Mouse (Mus musculus) c-Kit-positive CD71-positive TER-119-positive erythroid progenitor cells, embryonic 14.5 days (primary cell): ENCODE data around the gene Scamp4.
"Not testable (repeated sequence)": the region's sequence is repeated elsewhere in the genome, so short reads cannot be mapped to it uniquely, and the experiment has no call there.

Experiments
- DNase-seq: peaks from one replicate; pipeline ENCODE4 v3.0.0-alpha.2; 2013; ENCODE audit warnings: low spot score

Gene Scamp4

DNA sequence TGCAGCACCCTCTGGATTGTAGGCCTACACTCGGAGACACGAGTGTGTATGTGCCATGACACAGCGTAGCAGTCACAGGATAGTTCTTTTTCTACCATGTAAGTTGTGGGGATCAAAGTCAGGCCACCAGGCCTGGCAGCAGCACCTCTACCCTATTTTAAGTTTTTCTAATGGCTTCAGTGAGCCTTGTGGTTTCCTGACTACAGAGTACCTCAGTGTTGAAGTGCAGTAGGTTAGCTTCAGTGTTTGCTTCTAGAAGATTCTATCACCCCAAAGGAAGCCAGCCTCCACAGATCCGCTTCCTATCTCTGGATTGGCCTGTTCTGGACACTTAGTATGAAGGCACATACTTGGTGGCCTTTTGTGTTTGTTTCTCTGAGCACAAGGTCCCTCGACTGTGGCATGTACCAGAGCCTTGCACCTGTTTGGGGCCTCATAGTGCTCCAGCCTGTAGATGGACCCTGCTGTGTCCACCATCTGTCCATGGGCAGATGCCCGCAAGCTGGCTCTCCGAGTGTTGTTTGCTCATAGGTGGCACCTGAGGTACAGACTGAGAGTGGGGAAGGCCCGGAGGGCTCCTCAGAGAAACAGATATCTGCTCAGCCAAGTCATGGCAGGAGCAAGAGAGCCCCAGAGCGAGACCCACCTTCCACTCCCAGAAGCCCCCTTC lies 7.6 kb downstream of the Scamp4 start:
- DNase-seq = no peak

DNA sequence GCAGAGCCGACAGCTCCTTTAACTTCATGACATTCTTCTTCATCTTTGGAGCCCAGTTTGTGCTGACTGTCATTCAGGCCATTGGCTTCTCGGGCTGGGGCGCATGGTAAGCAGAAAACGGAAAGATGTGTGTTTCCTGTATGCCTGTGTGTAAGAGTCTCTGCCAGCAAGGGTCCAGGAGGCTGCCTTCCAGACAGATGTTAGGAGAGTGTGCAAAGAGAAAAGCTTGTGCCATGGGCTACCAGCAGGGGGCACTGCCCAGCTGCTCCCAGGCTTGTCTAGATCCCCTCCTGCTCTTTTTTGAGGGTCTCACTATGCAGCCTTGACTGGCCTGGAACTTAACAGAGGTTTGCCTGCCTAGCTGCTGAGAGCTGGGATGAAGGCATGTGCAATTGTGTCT lies 8.4 kb downstream of the Scamp4 start:
- no peak for DNase-seq

DNA sequence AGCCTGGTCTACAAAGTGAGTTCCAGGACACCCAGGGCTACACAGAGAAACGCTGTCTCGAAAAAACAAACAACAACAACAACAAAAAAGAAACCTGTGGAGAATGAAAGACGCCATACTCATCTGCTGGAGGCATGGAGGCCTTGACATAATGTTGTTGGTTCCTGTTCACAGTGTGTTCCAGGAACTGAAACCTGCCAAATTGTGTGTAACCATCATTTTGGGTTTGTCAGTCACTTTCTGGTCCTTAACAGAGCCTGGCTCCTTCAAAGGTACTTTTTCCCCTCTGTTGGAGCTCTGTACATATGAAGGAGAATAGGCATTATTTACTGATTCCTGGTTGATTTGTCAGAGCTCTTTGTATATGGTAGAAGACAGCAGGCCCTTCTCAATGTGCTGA lies 9.2 kb downstream of the Scamp4 start:
- no peak for DNase-seq

DNA sequence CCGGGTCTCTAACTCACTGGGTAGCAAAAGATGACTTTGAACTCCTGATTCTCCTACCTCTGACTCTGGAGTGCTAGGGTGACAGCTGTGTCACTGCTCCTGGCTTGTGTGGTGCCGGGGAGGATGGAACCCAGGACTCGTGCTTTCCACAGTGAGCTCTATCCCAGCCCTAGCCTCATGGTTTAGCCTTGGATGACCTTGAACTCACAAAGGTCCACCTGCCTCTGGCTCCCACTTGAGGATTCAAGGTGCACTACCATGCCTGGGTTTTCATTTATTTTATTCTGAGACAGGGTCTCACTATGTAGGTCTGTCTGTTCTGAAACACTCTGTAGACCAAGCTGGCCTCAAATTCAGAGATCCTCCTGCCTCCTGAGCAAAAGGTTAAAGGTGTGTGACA lies 11.1 kb downstream of the Scamp4 start:
- DNase-seq = no peak

DNA sequence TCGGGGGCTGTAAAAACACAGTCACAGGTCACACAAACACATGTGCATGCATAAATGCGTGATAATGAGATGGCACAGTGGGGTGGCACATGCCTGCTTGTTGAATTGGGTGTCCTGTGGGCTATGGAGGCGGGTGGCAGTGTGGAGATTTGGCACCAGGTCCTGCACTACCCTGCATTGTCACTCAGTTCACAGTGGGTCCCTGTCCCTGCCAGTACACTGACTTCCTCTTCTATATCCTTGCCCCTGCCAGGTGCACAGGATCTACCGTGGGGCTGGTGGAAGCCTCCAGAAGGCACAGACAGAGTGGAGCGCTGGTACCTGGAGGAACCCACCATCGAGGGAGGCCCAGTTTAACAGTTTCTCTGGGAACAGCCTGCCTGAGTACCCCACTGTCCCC lies 11.7 kb downstream of the Scamp4 start:
- DNase-seq = no peak

DNA sequence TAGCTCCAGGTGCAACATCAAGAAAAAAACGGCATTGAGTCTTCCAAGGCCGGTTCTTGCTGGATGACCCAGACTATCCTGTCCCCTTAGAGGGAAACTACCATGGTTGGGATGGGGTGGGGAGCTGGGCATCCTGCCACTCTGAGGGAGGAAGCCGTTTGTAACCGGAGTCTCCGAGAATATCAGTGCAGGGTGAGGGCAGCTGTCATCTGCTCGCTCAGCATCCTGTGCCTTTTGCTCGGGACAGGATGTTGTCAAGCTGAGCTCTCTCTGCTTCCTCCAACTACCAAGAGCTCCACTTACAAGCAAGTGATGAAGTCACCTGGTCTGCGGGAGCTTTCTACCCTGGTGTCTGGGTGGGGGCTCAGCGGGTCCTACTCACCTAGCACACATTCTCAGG lies 15.5 kb downstream of the Scamp4 start:
- no peak for DNase-seq

DNA sequence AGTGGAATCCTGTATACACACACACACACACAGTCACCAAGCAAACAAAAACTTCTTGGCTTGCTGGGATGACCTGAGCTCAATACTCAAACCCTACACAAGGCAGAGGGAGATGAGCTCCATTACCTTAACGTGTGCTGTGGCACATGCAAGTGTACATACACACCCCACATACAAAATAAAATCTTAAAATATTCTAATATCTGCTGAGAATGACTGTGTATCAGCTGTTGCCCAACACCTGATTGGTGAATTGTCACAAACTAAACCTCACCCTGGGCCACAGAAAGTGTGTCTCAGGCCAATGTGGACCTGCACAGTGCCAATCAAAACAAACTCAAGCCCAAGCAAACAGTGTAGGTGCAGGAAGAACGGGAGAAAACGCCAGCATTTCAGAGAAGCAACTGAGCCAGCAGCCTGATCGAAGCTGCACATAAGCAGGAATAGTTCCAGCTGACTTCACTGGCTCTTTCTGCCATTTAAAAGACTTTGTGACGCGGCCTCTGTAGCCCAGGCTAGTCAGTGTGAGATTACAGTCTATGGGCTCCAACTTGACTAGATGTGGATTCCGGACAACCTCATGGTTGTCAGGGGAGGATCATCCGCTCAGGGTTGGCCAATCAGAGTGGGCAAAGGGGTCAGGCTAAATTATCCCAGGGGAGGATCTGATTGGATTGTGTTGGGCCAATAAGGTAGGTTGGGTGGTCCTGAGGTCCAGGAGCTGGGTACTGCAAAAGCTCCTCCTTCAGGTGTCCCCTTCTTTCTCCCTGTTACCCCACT lies 17.0 kb downstream of the Scamp4 start:
- DNase-seq = no peak

DNA sequence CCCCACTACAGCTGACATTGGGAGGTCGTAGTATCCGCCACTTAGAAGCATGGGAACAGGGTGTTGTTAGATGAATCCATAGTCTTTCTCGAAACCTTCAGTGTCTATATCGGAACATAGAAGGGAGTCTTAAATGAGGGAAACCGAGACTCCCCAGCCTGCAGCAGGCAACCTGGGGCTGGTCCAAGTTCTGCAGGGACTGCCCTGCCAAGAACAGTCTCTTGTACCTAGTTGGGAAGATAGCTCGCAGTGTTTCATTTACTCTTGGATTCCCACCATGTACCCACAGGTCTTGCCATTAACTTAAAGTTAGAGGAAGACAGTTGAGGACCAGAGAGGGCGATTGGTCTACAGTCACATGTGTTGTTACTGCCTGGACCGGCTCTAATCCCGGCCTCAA lies 17.7 kb downstream of the Scamp4 start:
- no peak for DNase-seq

DNA sequence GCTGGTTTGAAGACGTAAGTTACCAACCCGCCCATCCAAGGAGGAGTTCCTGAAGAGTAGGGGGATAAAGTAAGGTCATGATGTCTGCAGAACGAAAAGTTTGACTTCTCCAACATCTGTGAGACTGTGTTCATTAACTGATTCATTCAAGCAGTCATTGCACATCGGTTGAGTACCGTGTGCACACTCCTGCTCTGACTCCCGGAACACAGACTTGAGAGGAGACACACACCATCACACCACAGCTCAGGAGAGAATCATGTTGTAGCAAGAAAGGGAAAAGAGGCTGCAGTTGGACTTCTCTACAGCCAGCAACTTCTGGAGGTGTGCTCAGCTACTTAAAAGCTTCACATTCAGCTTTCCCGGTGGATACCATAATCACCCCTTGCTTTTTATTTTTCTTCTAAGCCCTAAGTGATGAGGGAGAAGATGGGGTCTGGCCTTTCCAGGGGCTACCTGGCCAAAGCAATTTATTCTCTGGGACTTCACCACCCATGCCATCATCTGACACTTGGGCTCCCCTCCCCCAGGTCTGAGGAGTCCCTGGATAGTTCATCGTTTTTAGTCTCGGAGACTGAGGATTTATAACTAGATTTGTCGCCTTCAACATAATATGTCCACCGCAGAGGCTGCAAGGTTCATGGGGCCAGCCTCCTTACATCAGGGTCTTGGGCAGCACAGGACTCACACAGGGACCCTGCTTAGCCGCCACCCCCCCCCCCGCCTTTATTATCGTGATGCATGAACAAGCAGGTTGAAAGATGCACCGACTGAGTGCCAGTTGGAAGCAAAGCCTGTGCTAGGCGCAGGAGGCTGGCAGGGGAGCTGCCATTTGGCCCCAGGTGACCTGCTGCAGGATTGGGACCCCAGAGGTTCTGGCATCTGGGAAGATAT lies 18.4 kb downstream of the Scamp4 start:
- no peak for DNase-seq

DNA sequence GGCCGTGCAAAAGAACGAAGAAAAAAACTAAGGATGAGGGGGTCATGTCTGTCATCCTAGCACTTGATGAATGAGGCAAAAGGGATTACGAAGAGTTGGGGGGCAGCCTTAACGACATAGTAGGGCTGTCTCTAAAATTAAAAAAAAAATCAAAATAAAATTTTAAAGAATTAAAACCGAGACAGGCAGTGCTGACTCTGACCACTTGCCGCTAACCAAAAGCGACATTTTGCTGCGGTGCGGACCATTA lies 18.9 kb downstream of the Scamp4 start:
- no peak for DNase-seq

DNA sequence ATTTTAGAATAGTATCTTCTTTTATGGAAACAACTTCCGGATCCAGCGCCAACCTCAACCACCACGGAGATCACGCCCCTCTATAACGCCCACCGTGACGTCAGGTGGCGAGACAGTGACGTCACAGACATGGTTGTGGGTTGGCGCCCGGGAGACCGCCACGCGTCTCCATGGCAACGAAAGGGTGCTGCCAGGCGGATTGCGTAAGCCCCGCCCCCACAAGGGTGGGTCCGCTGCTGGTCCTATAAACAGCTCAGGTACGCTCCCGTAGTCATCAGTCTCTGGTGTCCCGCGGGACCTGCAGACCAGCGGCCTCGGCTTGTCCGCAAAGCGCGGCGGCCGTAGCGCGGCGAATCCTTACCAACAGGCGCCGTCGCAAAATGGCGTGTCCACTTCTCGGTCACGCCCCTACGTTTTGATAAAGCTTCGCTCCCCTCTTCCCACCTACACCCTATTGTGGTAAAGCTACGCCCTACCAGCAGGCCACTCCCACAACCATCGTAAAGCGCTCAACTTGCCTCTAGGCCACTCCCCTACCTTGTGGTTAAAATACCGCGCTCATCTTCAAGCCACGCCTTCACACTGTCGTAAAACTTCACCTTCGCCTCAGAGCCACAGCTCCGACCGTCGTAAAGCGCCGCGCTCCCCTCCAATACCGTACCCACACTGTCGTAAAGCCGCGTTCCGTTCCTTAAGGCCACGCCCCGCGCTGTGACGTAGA lies 19.4 kb downstream of the Scamp4 start:
- peak; percentile 100 for DNase-seq

DNA sequence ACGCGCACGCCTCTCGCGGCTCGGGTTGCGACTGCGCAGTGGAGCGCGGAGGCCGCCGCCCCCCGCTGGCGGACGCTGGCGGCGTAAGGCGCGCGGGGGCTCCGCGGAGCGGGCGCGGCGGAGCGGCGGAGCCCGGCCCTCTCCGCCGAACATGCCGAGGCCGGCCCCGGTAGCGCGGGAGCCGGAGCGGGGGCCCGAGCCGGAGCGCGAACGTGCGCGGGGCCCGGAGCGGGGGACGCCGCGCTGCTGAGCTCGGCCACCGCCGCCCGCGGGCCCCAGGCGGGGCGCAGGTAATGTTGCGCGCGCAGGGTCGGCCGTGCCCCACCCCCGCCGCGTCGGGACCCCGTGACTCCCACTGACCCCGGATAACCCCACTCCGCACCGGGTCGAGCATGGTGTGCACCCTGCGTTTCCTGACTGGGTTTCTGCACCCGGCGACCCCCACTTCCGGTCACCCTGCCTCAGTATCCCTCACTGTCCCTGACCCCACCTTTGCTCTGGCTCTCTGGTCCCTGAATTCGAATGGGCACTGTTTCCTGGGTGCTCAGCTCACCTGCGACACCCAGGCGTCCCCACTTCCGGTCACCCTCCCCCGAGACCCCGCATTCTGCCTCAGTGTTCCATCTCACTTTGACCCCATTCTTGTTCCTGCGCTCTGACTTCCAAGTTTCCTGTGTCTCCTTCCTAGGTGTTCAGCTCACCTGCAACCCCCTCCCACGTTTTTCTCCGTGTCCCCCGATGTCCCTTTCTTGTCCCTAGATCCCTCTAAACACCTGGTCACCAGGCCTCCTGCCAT lies 20.2 kb downstream of the Scamp4 start, which contains the start of gene Csnk1g2:
Gene Csnk1g2, plus strand, starts transcription at position 178 of the 796 bp plus-strand sequence.
- DNase-seq = no peak

DNA sequence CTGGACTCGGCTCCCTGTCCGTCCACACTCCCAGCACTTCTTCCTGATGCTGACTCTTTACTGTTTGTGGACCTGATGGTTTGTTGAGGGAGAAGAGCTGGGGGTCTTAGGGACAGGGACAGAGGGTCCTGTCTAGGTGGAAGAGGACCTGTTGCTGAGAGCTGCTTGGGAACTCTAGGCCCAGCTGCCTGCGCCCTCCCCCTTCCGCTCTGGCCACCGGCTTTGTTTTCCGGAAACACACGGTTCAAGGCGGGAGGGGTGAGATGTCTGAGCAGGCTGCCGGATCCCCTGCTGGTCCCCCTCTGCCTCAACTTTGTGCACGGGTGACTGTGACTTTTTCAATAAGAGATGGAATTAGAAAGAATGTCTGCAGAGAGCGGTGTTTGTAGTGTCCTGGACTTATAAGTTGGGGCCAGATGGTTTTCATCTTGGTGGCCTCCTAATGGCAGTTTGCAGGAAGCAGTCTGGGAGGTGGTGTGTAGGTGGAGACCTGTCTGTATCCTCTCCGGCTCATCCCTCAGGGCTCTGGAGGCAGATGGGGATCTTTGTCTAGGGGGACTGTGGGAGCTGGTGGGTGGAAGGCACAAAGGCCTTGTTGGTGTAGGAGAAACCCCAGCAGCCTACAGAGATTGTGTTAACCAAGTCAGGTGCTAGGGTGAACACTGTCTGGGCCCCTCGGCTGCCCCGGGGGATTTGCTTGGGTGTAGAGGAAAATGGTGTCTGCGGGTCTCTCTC lies 21.0 kb downstream of the Scamp4 start:
- DNase-seq = no peak

DNA sequence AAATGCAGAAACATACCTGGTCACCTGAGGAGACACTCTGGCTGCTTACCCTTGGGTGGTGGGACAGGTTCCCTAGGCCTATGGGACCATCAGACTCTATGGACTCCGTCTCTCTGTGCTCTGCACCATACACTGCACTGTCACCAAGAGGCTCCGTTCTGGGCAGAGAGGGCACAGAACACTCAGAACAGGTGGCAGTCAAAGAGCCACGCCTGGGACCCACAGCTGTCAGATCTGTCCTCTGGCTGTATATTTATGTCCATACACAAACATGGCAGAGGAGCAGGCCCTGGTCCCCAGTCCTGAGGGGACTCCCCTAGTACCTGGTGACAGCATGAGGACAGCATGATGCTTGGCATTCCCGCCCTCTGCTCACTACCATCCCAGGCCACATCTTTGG lies 23.1 kb downstream of the Scamp4 start:
- no peak for DNase-seq

DNA sequence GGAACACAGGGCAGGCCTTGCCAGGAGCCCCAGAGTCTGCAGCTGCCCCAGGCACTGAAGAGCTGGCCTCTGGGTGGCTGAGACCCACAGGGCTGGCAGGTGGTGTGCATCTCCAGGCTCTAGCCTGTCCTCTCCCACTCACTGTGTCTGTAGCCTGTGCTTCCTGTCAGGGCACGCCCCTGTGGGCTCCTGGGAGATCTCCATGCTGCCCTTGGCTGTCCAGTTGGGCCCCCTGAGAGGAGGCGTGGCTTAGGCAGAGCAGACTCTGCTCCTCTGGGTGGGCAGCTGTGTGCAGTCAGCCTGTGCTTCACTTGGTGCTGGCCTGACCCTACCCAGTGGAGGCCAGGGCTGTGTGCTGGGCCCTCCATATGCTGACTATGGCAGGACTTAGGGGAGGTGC lies 25.0 kb downstream of the Scamp4 start:
- no peak for DNase-seq

DNA sequence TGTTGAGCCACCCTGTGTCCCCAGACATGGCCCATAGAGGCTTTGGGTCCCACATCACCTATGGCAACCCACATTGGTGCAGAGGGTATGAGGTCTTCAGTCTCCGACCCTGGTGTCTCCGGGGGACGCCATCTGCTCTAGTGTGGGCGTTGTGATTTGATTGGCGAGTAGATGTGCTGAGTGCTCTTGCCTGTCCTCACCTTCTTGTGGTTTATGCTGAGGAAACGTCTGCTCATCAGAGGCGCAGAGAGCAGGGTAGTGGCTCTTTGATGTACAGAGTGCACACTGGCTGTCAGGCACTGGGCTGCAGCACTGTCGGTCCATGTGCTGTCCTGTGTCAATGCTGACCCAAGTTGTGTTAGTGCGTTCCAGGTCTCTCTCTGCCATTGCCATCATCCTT lies 26.3 kb downstream of the Scamp4 start:
- DNase-seq = no peak

DNA sequence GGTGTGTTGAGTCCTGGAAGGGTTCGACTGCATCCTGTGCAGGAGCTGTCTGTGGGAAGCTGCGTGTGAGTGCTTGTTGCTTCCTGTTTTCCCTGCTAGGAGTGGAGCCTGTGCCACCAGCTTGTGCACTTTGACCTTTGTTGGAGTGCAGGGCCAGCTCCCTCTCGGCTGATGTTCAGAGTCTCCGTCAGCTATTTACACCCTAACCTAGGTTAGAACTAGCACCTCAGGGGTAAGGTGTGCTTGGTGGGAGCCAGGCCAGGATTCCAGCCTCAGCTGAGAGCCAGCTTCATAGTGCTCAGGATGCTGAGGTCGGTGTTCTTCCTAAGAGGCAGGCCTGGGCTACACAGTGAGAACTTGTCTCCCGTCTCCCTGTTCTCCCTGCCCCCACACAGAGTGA lies 32.7 kb downstream of the Scamp4 start:
- no peak for DNase-seq

DNA sequence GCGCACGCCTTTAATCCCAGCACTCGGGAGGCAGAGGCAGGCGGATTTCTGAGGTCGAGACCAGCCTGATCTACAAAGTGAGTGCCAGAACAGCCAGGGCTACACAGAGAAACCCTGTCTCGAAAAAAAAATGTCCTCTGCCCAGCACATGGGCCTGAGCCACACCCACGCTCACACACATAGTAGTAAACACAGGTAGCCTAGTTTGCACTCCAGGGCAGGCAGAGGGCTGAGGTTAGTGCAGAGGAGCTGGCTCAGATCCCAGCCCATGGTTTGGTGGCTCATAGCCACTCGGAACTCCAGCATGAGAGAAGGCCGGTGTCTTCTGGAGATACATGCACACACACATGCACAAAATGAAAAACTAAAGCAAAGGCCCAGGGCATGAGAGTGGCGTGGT lies 44.3 kb downstream of the Scamp4 start:
- DNase-seq = no peak

DNA sequence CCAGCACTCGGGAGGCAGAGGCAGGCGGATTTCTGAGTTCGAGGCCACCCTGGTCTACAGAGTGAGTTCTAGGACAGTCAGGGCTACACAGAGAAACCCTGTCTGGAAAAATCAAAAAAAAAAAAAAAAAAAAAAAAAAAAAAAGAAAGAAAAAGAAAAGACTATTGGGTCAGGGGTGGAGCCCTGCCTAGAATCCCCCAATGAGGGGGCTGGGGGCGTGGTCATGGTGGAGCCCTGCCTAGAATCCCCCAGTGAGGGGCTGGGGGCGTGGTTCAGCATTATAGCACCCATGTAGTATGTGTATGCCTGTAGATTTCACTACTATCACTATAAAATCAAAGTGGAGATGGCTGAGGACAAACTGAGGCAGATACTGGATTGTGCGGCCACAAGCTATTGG lies 47.2 kb downstream of the Scamp4 start:
- DNase-seq = not testable (repeated sequence)

DNA sequence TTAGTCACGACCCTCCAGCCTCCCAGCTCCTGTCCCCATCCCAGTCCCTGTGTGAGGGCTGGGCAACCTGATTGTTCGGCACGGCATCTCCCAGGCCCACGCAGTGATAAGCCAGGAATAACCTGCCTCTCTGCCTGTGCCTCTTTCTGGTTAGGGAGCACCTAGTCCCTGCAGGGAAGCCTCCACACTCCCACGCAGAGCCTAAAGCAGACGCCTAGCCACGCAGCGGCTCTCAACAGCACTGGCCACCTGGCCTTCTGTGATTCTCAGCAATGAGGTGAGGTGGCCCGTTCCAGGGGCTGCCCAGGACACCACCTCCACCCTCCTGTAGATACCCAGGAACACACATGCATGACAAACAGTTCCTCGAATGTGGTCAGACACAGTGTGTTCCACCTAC lies 47.7 kb downstream of the Scamp4 start:
- DNase-seq = no peak

DNA sequence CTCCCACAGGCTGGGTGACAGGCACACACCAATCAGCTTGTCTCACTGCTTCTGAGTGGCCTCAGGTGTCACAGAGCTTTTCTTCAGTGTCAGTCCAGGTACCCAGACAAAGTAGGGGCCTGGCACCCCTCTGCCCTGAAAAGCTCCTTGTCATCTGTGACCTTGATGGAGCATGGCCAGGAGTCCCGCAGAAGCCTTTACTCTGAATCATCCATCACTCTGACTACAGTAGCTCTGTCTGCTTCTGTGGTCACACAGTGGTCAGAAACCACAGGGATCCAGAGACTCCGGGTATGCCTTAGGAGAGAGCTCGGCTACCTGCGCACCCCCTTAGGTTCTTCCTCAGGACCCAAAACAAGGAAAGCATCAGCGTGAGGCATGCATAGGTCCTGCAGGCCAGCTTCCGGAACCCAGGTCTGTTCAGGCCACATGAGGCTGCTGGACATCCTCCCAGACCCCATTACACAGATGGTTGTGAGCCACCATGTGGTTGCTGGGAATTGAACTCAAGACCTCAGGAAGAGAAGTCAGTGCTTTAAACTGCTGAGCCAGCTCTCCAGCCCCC lies 50.6 kb downstream of the Scamp4 start:
- DNase-seq = no peak
